Mouse (Mus musculus): ENCODE measurements around the gene Gm20481.
"Not testable (repeated sequence)": the region's sequence is repeated elsewhere in the genome, so short reads cannot be mapped to it uniquely, and the experiment has no call there.

Gm20481 gene

GRCm38 (mm10) chr17:34969822-34970221 is at the start of gene Gm20481:
TSS of gene Gm20481 (plus strand) at chr17:34969912.
- DNase-seq (ENCODE audit: low read depth, low spot score), result not testable (repeated sequence)

GRCm38 (mm10) chr17:34922939-34923338 is 46.8 kb upstream of the Gm20481 start:
- DNase-seq (ENCODE audit: low read depth, low spot score), result no peak

GRCm38 (mm10) chr17:34924258-34924657 is 45.5 kb upstream of the Gm20481 start:
- DNase-seq (ENCODE audit: low read depth, low spot score), result no peak

GRCm38 (mm10) chr17:34927306-34928019 is 42.2 kb upstream of the Gm20481 start:
- no peak for DNase-seq (ENCODE audit: low read depth, low spot score)

GRCm38 (mm10) chr17:34928841-34929240 is 40.9 kb upstream of the Gm20481 start:
- DNase-seq (ENCODE audit: low read depth, low spot score), result no peak

- DNase-seq (ENCODE audit: low read depth, low spot score), result peak; percentile 98
Observed at GRCm38 (mm10) chr17:34931061-34931734, 38.5 kb upstream of the Gm20481 start, which contains the start of gene Neu1. TSS of gene Neu1 (plus strand) at chr17:34931253.

- DNase-seq (ENCODE audit: low read depth, low spot score), result peak; percentile 62
Observed at GRCm38 (mm10) chr17:34931735-34932098, 38.0 kb upstream of the Gm20481 start.

GRCm38 (mm10) chr17:34932287-34932686 is 37.4 kb upstream of the Gm20481 start:
- DNase-seq (ENCODE audit: low read depth, low spot score), result peak; percentile 47

- DNase-seq (ENCODE audit: low read depth, low spot score), result no peak
Observed at GRCm38 (mm10) chr17:34934031-34934430, 35.7 kb upstream of the Gm20481 start.

GRCm38 (mm10) chr17:34934830-34935229 is 34.9 kb upstream of the Gm20481 start:
- DNase-seq (ENCODE audit: low read depth, low spot score), result no peak

GRCm38 (mm10) chr17:34937960-34938505 is 31.7 kb upstream of the Gm20481 start:
- no peak for DNase-seq (ENCODE audit: low read depth, low spot score)

GRCm38 (mm10) chr17:34941344-34942041 is 28.2 kb upstream of the Gm20481 start:
- no peak for DNase-seq (ENCODE audit: low read depth, low spot score)

- DNase-seq (ENCODE audit: low read depth, low spot score), result no peak
Observed at GRCm38 (mm10) chr17:34943128-34943815, 26.4 kb upstream of the Gm20481 start.

GRCm38 (mm10) chr17:34944362-34944761 is 25.4 kb upstream of the Gm20481 start:
- DNase-seq (ENCODE audit: low read depth, low spot score), result no peak

- no peak for DNase-seq (ENCODE audit: low read depth, low spot score)
Observed at GRCm38 (mm10) chr17:34946486-34947140, 23.1 kb upstream of the Gm20481 start.

GRCm38 (mm10) chr17:34947606-34948005 is 22.1 kb upstream of the Gm20481 start:
- peak; percentile 62 for DNase-seq (ENCODE audit: low read depth, low spot score)

GRCm38 (mm10) chr17:34948721-34949552 is 20.8 kb upstream of the Gm20481 start:
- DNase-seq (ENCODE audit: low read depth, low spot score), result not testable (repeated sequence)

- no peak for DNase-seq (ENCODE audit: low read depth, low spot score)
Observed at GRCm38 (mm10) chr17:34949553-34949969, 20.2 kb upstream of the Gm20481 start.

- no peak for DNase-seq (ENCODE audit: low read depth, low spot score)
Observed at GRCm38 (mm10) chr17:34950514-34951455, 18.9 kb upstream of the Gm20481 start.

All from CD4-positive, CD25-positive, alpha-beta regulatory T cell, adult 2 months (primary cell).